Mouse (Mus musculus) small intestine, adult 2 months (tissue): ENCODE measurements around the gene Rfx3.

Experiments used
- CTCF ChIP-seq: fragments of 200-500 bp; IDR thresholded peaks from 2 replicates; pipeline ENCODE4 v1.5.1; 2012; ENCODE audit warnings: low read depth, mild to moderate bottlenecking, control low read depth, inconsistent platforms, low read length, moderate library complexity, mixed read lengths; ENCODE audit not compliant: insufficient replicate concordance, insufficient read length; ENCODE audit errors: extremely low read depth
- POLR2A ChIP-seq: fragments of 200-500 bp; IDR thresholded peaks from 2 replicates; pipeline ENCODE4 v1.6.1; 2012; ENCODE audit warnings: low read depth, mild to moderate bottlenecking, control low read depth, inconsistent platforms, low read length, moderate library complexity

GRCm38 (mm10) chr19:27870794-27871193 lies 140.2 kb downstream of the Rfx3 start:
- TF ChIP-seq CTCF (no peak), POLR2A (no peak)
